ENCODE assay signal across 8 mouse cellular contexts in the genomic region with DNA sequence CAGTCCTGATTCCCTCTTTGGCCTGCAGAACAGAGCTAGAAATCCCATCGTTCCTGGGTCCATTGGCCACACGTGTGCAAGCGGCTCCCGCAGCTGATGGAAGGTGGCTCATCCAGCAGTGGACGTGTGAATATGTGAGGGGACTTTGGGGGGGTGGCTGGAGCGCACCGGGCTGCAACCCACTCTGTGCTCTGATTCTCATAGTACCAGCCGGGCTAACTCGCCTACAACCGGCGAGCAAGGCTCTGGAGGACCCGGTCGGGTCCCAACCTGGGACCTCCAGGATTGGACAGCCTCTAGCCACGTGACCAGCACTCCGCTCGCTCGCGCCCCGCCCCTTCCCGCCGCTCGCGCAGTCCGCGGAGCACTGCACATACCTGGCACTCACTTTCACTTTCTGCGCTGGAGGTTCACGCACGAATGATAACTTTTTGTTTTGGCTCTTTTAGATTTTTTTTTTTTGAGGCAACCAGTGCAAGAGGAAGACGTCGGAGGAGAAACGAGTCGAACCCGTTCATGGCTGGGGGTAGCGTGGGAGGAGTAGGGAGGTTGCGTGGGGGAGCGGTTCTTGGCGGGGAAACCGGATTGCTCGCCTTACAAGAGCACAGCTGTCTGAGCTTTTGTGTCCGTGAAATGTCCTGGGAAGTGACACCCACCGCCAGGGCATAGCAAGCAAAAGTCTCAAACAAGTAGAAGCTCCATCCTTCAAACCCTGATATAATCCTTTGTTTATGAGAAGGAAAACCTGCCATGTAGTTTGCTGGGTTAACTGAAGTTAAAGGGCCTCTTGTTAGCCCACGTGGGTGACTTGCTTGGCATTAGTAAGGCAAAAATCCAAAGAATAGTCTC. TPM values are rescaled to one million over a fixed set of nuclear protein-coding genes. Genes with fewer than 3 reads are reported as not detected.
DNase-seq lines count a peak whose midpoint lies in the region; ATAC-seq and TF ChIP-seq lines count a peak whose summit lies in the region.

No protein-coding gene starts in this region.

- peak; percentile 100 for ATAC-seq in erythroblast, adult 5-6 weeks (replicated peaks; ENCODE audit: low FRiP score, poor library complexity, severe bottlenecking)
- ATAC-seq in heart, embryonic 11.5 days (replicated peaks; ENCODE audit: insufficient number of reproducible peaks, low FRiP score, low TSS enrichment) = peak; percentile 99
- ATAC-seq in kidney, embryonic 15.5 days (replicated peaks; ENCODE audit: low FRiP score) = peak; percentile 98
- ATAC-seq in liver, embryonic 11.5 days (replicated peaks; ENCODE audit: low FRiP score) = peak; percentile 99

- no peaks in the 10 kb centered on the region for H3K79me2 ChIP-seq in myocyte (ENCODE audit: control insufficient read depth, insufficient read depth)

- peaks cover 41% of the 10 kb centered on the region for H3K27me3 ChIP-seq in heart, embryonic 11.5 days (ENCODE audit: control insufficient read depth, insufficient read depth, low read length)
- peaks cover 83% of the 10 kb centered on the region for H3K27me3 ChIP-seq in kidney, embryonic 15.5 days
- H3K27me3 ChIP-seq in liver, embryonic 11.5 days (replicated peaks; ENCODE audit: control insufficient read depth, insufficient read depth, low read length) = peaks cover 30% of the 10 kb centered on the region
- no peaks in the 10 kb centered on the region for H3K27me3 ChIP-seq in myocyte (ENCODE audit: control insufficient read depth, insufficient read depth, insufficient read length)

- H3K27ac ChIP-seq in heart, embryonic 11.5 days (ENCODE audit: low read depth, low read length) = no peak overlapping the region
- H3K27ac ChIP-seq in kidney, embryonic 15.5 days = no peak overlapping the region
- H3K27ac ChIP-seq in liver, embryonic 11.5 days (ENCODE audit: low read depth, low read length) = no peak overlapping the region

- no peaks in the 10 kb centered on the region for H3K9me3 ChIP-seq in heart, embryonic 11.5 days (replicated peaks; ENCODE audit: control insufficient read depth, low read length)
- H3K9me3 ChIP-seq in kidney, embryonic 15.5 days (replicated peaks) = no peaks in the 10 kb centered on the region
- H3K9me3 ChIP-seq in liver, embryonic 11.5 days (ENCODE audit: control insufficient read depth, low read length) = no peaks in the 10 kb centered on the region

- TF ChIP-seq POLR2A in myocyte (IDR thresholded peaks at IDR 0.05; ENCODE audit: insufficient read length, low read depth) = peak; percentile 67

- peak overlapping the region; percentile 33 for H3ac ChIP-seq in myocyte (ENCODE audit: control insufficient read depth, insufficient read length)

- H3K4me2 ChIP-seq in heart, embryonic 11.5 days = peak overlapping the region; percentile 82
- H3K4me2 ChIP-seq in kidney, embryonic 15.5 days = peak overlapping the region; percentile 93
- peak overlapping the region; percentile 84 for H3K4me2 ChIP-seq in liver, embryonic 11.5 days
- H3K4me2 ChIP-seq in myocyte (ENCODE audit: low read depth) = peak overlapping the region; percentile 96

- H3K4me1 ChIP-seq in heart, embryonic 11.5 days (ENCODE audit: control insufficient read depth, insufficient read depth, low read length) = 0 out of 2 replicates have a peak, but pooled peaks cover 6% of the 10 kb centered on the region
- peaks cover 28% of the 10 kb centered on the region for H3K4me1 ChIP-seq in kidney, embryonic 15.5 days
- peaks cover 5% of the 10 kb centered on the region for H3K4me1 ChIP-seq in liver, embryonic 11.5 days (replicated peaks; ENCODE audit: control insufficient read depth, insufficient read depth, low read length)

- DNase-seq in CD4-positive helper T cell, adult 2 months (ENCODE audit: low read depth, low spot score) = peak; percentile 93
- peak; percentile 62 for DNase-seq in brain, adult 2 months (ENCODE audit: low read depth, low spot score)
- DNase-seq in liver, embryonic 11.5 days (ENCODE audit: low spot score) = peak; percentile 86
- DNase-seq in spleen, postnatal 4 days (ENCODE audit: low spot score in 2 of 2) = peak; percentile 84 to 91

- H3K4me3 ChIP-seq in heart, embryonic 11.5 days (ENCODE audit: low read depth, low read length) = peak overlapping the region; percentile 63
- H3K4me3 ChIP-seq in kidney, embryonic 15.5 days (replicated peaks) = peak overlapping the region; percentile 63
- H3K4me3 ChIP-seq in liver, embryonic 11.5 days (ENCODE audit: low read depth, low read length) = peak overlapping the region; percentile 71
- peak overlapping the region; percentile 68 for H3K4me3 ChIP-seq in myocyte

- H3K9ac ChIP-seq in heart, embryonic 11.5 days (ENCODE audit: low read depth, low read length) = peak overlapping the region; percentile 70
- H3K9ac ChIP-seq in kidney, embryonic 15.5 days = peak overlapping the region; percentile 44
- peak overlapping the region; percentile 72 for H3K9ac ChIP-seq in liver, embryonic 11.5 days (ENCODE audit: low read depth, low read length)

- H3K36me3 ChIP-seq in heart, embryonic 11.5 days (ENCODE audit: control insufficient read depth, insufficient read depth, low read length) = no peaks in the 10 kb centered on the region
- no peaks in the 10 kb centered on the region for H3K36me3 ChIP-seq in kidney, embryonic 15.5 days
- no peaks in the 10 kb centered on the region for H3K36me3 ChIP-seq in liver, embryonic 11.5 days (ENCODE audit: control insufficient read depth, insufficient read depth, low read length)
- H3K36me3 ChIP-seq in myocyte (ENCODE audit: control insufficient read depth, insufficient read depth) = no peaks in the 10 kb centered on the region

- under 1% methylated on average over 42 of the region's 42 CpGs for WGBS in heart, embryonic 11.5 days (ENCODE audit: insufficient replicate concordance)
- WGBS in kidney, embryonic 15.5 days = 0% methylated on average over 42 of the region's 42 CpGs
- WGBS in liver, embryonic 11.5 days = under 1% methylated on average over 42 of the region's 42 CpGs

TF ChIP-seq in myocyte, 11 proteins besides CTCF, POLR2A, EP300 and RAD21:
- TF ChIP-seq MAX (IDR thresholded peaks at IDR 0.05; ENCODE audit: low read depth) (no peak), SRF (IDR thresholded peaks at IDR 0.05; ENCODE audit: control insufficient read depth, insufficient read length, low read depth) (peak; percentile 44), TCF3 (IDR thresholded peaks at IDR 0.05; ENCODE audit: insufficient read length, low read depth) (no peak), CEBPB (IDR thresholded peaks at IDR 0.05; ENCODE audit: insufficient read depth, poor library complexity, severe bottlenecking) (no peak), USF1 (IDR thresholded peaks at IDR 0.05; ENCODE audit: low read depth) (peak; percentile 93), REST (IDR thresholded peaks at IDR 0.05; ENCODE audit: insufficient read depth, insufficient read length) (no peak), MYOG (IDR thresholded peaks at IDR 0.05; ENCODE audit: control insufficient read depth in 1 of 3, insufficient read depth in 1 of 3, insufficient read length in 2 of 3, low read depth in 2 of 3) (peak in 1 of 3 experiments; percentile 15), TCF12 (IDR thresholded peaks at IDR 0.05; ENCODE audit: insufficient read depth, poor library complexity, severe bottlenecking) (no peak), POLR2AphosphoS2 (IDR thresholded peaks at IDR 0.05; ENCODE audit: insufficient read length, low read depth) (peak; percentile 70), MYOD1 (IDR thresholded peaks at IDR 0.05; ENCODE audit: control insufficient read depth in 1 of 3, insufficient read length in 2 of 3, low read depth in 2 of 3) (no peak), E2F4 (IDR thresholded peaks at IDR 0.05; ENCODE audit: insufficient read depth) (no peak)
TF ChIP-seq in myocyte: peak in this region for 4.

RNA-seq across cellular contexts. Expression of gene Prdm1, which starts 1.1 kb away (rescaled TPM):
- 0.42 and 0.77 TPM in 2 replicates for total RNA-seq in erythroblast, adult 5-6 weeks (2015; ENCODE audit: low replicate concordance)
- 0.84 and 2.6 TPM in 2 replicates for total RNA-seq in erythroblast, adult 5-6 weeks (2017; ENCODE audit: low replicate concordance)
- polyA plus RNA-seq in heart, embryonic 11.5 days (2014; fragmentation: Nextera tagmentation; extraction: Ambion mirVana) = 0.08 and 0.36 TPM in 2 replicates
- 2.2 and 2.7 TPM in 2 replicates for polyA plus RNA-seq in kidney, embryonic 15.5 days (2015; fragmentation: Nextera tagmentation; extraction: Ambion mirVana)
- polyA plus RNA-seq in liver, embryonic 11.5 days (2014; fragmentation: Nextera tagmentation; extraction: Ambion mirVana) = 0.62 and 0.97 TPM in 2 replicates
- polyA plus RNA-seq in myocyte (2012; fragmentation: generic; extraction: Trizol) = 0.28 TPM
